Mouse (Mus musculus): Measurements from ENCODE around the gene Insig1.

The Insig1 gene

DNA sequence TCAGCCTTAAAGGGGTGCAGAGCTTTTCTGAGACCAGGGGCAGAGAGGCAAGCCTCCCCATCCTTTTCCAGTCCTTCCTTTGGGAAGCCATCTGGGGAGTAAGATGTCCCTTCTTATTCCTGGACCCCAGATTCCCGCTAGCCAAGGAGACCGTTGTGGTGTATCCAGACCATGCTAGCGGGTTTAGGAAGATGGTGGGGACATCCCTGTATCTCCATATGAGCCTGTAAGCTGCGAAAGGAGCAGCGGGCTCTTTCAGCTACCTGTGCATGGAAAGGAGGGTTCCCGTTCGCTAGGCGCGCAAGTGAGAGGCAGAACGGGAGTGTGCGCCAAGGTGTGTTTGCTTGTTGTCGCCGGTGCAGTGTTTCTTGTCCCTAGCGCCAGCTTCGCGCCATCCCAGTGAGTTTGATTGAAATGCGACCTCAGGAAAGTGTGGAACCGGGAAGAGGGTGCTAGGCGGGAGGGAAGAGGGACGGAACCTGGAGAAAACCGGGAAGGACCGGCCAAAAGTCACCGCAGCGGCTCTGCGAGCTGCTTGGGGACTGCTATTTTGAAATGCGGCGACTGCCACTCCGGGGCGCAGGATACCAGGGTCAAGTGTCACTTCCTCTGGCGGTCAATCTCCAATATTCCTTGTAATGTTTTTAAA, 46.8 kb downstream of the Insig1 start:
- in situ Hi-C loops (cut with MseI, MboI) = no loop called here

DNA sequence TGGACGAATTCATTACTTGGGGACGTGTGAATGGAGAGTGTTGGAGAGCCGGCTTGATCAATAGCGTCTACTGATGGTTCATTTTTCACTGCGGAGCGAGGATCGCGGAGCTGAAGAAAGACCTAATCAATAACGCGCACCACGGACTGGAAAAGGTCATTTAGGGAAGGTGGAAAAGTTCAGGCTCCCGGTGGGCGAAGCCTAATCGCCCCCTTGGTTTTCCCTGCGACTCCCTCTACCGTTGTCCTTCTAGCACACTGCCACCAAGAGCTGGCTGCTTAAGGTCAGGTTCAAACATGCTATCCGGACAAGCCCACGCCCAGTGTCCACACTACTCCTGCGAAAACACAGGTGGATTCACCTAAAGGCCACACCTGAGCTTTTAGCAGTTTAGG, 47.4 kb downstream of the Insig1 start:
- in situ Hi-C loops (cut with MseI, MboI) = no loop called here

DNA sequence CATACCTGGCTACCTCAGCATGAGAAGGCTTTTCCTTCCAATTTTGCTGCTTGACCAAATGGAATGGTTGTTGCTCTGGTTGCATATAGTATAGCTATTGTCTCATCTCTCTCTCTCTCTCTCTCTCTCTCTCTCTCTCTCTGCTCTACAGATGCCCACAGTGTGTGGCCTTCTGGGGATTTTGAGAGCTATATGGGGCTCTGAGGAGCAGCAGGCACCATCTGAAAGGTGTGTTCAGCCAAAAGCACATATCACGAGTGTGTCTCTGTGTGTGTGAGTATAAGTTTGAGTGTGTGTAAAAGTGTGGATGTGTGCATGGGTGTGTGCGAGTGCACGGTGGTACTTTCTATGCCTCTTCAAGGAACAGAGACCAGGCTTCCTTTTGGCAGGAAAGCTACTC, 48.4 kb downstream of the Insig1 start:
- in situ Hi-C loops (cut with MseI, MboI) = no loop called here

DNA sequence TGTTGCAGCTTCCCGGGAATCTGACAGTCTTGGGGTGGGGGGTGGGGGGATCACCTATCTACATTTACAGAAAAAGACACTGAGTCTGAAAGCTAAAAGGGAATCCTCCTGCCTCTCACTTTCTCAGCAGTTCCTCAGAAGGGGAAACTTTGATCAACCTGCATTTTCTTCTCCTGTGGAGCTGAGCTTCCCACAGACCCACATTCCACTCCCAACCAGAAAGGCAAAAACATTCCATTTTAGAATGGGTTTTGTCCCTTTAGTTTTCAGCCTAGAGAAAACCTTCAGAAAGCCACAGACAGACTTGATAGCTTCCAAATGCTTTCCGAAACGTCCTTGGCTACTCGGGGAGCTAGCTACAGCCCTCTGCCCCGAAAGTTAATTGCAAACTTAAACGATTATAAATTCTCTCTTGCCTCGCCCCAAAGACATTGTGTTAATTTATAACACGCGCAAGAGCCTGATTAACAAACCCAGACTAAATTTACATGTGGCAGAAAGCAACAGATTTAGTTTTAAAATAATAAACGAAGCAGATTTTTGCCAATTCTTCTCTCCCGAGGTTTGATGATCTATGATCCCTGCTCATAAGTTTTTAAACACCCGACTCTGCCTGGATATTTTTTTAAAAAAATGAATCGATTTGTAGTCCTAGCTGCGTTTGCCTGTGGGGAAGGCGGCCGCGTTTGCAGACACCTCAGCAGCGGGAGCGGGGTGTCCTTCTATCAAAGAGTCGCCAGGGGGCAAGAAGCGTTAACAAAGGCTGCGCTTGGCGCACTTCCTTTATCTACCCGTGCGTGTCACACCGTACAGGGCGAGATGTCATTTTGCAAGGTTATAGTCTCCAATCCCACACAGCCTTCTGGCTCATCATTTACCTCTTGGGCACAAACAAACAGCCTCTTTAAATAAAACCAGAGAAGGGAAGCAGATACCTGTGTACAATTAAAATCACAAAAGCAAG, 51.6 kb downstream of the Insig1 start:
- in situ Hi-C loops (cut with MseI, MboI) = no loop called here

DNA sequence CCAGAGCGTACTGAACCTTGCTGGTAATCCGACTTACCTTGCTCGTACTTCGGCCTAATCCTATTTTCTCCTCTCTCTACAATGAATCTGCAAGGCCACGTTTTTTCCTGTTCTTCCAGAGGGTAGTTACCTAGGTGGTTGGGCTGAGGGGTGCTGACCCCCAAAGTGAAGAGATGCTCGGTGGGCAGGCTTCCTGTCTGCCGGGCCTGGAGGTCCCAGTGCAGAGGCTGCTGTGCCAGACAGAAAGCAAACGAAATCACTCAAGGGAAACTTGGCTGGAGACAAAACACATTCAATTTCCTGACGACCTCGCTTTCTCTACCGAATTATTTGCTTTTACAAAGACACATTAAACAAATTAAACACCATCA, 52.3 kb downstream of the Insig1 start:
- in situ Hi-C loops (cut with MseI, MboI) = no loop called here

DNA sequence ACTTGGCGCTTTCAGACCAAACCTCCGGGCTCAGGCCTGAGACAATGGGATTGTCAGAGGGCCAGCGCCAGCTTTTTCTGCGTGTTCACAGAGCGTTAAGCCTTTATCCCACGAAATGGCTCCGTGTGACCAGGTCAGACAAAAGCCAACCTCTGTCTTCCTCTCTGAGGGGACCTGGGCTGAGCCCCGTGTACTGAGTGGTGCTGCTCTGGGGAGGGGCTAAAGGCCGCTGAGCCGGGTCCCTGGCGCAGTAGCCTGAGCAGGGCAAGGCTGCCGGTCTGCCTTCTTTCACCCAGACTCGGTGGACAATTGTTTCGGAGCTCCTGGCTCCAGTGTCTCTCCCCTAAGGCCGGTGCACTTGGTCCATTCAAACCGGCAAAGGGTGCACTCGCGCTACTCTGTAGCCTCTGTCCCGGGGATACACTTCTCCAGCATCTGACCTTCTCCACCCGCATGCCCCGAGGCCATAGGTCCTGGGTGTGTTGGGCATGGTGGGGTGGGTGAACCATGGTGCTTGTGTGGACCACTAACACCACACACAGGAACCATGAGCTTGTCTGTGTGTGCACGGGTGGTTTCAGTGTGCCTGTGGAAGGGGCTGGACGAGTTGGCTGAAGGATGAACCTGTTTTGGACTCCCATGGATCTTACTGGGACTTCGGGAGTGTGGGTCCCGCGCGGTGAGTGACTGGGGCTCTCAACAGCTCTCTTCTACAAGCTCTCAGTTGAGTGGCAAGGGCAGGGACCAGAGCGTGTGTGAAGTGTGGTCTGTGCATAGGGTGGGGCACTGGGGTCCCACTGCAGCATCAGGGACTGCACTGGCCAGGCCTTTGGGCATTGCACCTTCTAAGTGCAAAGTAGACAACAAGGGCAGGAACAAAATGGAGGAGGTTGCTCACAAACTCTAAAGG, 53.4 kb downstream of the Insig1 start:
- in situ Hi-C loops (cut with MseI, MboI) = no loop called here

Data from mouse trophoblast stem cell (cell line).